Mouse (Mus musculus) right cerebral cortex, postnatal 36 days (tissue): ENCODE measurements around the gene Rita1.

Source experiments
- DNase-seq, 2 experiments: peaks; one replicate each; pipeline ENCODE4 v3.0.0; 2022; ENCODE audit warnings: low spot score in 2 of 2, mixed read lengths in 1 of 2

The Rita1 gene

GRCm38 (mm10) chr5:120571056-120571740 is 41.2 kb downstream of the Rita1 start:
- DNase-seq = no peak

GRCm38 (mm10) chr5:120570289-120570897 is 42.0 kb downstream of the Rita1 start:
- DNase-seq = no peak

GRCm38 (mm10) chr5:120569791-120570190 is 42.6 kb downstream of the Rita1 start:
- no peak for DNase-seq

GRCm38 (mm10) chr5:120568964-120569363 is 43.4 kb downstream of the Rita1 start:
- DNase-seq = no peak

GRCm38 (mm10) chr5:120568336-120568768 is 44.0 kb downstream of the Rita1 start:
- DNase-seq = no peak

- DNase-seq = no peak
Observed at GRCm38 (mm10) chr5:120567761-120568211, 44.6 kb downstream of the Rita1 start.

- peak in 1 of 2 experiments; percentile 43 for DNase-seq
Observed at GRCm38 (mm10) chr5:120567253-120567701, 45.1 kb downstream of the Rita1 start.

- DNase-seq = no peak
Observed at GRCm38 (mm10) chr5:120566681-120567252, 45.6 kb downstream of the Rita1 start.

GRCm38 (mm10) chr5:120566101-120566500 is 46.3 kb downstream of the Rita1 start:
- peak in 1 of 2 experiments; percentile 43 for DNase-seq

- DNase-seq = no peak
Observed at GRCm38 (mm10) chr5:120565171-120565905, 47.1 kb downstream of the Rita1 start.

- DNase-seq = no peak
Observed at GRCm38 (mm10) chr5:120563914-120564311, 48.5 kb downstream of the Rita1 start.

GRCm38 (mm10) chr5:120562956-120563913 is 49.2 kb downstream of the Rita1 start:
- DNase-seq = no peak

- peak in 1 of 2 experiments; percentile 50 for DNase-seq
Observed at GRCm38 (mm10) chr5:120560616-120561311, 51.6 kb downstream of the Rita1 start.

GRCm38 (mm10) chr5:120560129-120560615 is 52.2 kb downstream of the Rita1 start:
- no peak for DNase-seq

GRCm38 (mm10) chr5:120558762-120559161 is 53.6 kb downstream of the Rita1 start:
- DNase-seq = no peak

GRCm38 (mm10) chr5:120558041-120558440 is 54.3 kb downstream of the Rita1 start:
- no peak for DNase-seq

- no peak for DNase-seq
Observed at GRCm38 (mm10) chr5:120555871-120556270, 56.5 kb downstream of the Rita1 start.

GRCm38 (mm10) chr5:120550673-120551072 is 61.7 kb downstream of the Rita1 start:
- peak in 1 of 2 experiments; percentile 48 for DNase-seq

- DNase-seq = no peak
Observed at GRCm38 (mm10) chr5:120550137-120550536, 62.3 kb downstream of the Rita1 start.

GRCm38 (mm10) chr5:120548236-120548850 is 64.0 kb downstream of the Rita1 start:
- no peak for DNase-seq
